Mouse (Mus musculus) liver, embryonic 14.5 days (tissue): ENCODE measurements at regions not wholly inside any gene's neighbourhood (a gene's known extent, or its start where the extent isn't known, plus 50 kb on each side); places are given as distances from the start of the nearest gene placed in this dataset.

Experiments used
- ATAC-seq: fragments of 200-750 bp; cut with Nextera tagmentation; 2 replicates; pipeline ENCODE4 v1.8.0; 2017; ENCODE audit warnings: moderate number of reproducible peaks, mild to moderate bottlenecking, moderate library complexity; ENCODE audit not compliant: insufficient read depth
- DNase-seq, 3 experiments: peaks; one replicate each; pipeline ENCODE4 v3.0.0-alpha.2; 2012 to 2013; ENCODE audit warnings: low read depth in 3 of 3, low spot score in 3 of 3
- H3K27ac ChIP-seq: fragments of 300-500 bp; sonication (generic); 2 replicates; pipeline ENCODE4 v1.5.1; 2014; ENCODE audit warnings: moderate library complexity, mild to moderate bottlenecking, control low read depth, inconsistent platforms
- H3K27me3 ChIP-seq: fragments of 300-500 bp; sonication (generic); 2 replicates; pipeline ENCODE4 v1.6.1; 2014; ENCODE audit warnings: mild to moderate bottlenecking, low read length, moderate library complexity; ENCODE audit not compliant: control insufficient read depth, insufficient read depth
- H3K36me3 ChIP-seq: fragments of 300-500 bp; sonication (generic); replicated peaks from 2 replicates; pipeline ENCODE4 v1.6.1; 2014; ENCODE audit warnings: low read depth; ENCODE audit not compliant: control insufficient read depth, insufficient read depth
- H3K4me1 ChIP-seq, 2 experiments: fragments of 200-500 bp in 1 of 2; fragments of 300-500 bp in 1 of 2; sonication (generic) in 1 of 2; replicated peaks; 2 replicates each; pipeline ENCODE4 v1.6.1; 2012 to 2014; ENCODE audit warnings: antibody characterized with exemption in 1 of 2, inconsistent platforms in 1 of 2, low read length in 1 of 2; ENCODE audit not compliant: control insufficient read depth in 2 of 2, insufficient read depth in 2 of 2
- H3K4me2 ChIP-seq: fragments of 300-500 bp; sonication (generic); 2 replicates; pipeline ENCODE4 v1.6.1; 2014; ENCODE audit warnings: low read depth, mild to moderate bottlenecking, control low read depth, moderate library complexity
- H3K4me3 ChIP-seq, 2 experiments: fragments of 200-500 bp in 1 of 2; fragments of 300-500 bp in 1 of 2; sonication (generic) in 1 of 2; 2 replicates each; pipeline ENCODE4 v1.5.1; 2012 to 2014; ENCODE audit warnings: low read depth in 2 of 2, low read length in 2 of 2, mild to moderate bottlenecking in 2 of 2, control low read depth in 1 of 2, inconsistent platforms in 1 of 2, moderate library complexity in 1 of 2; ENCODE audit not compliant: insufficient read depth in 1 of 2
- H3K9ac ChIP-seq: fragments of 300-500 bp; sonication (generic); replicated peaks from 2 replicates; pipeline ENCODE4 v1.6.1; 2014; ENCODE audit warnings: mild to moderate bottlenecking, control low read depth, moderate library complexity
- H3K9me3 ChIP-seq: fragments of 300-500 bp; sonication (generic); 2 replicates; pipeline ENCODE4 v1.6.1; 2016; ENCODE audit warnings: low read length, mixed read lengths; ENCODE audit not compliant: control insufficient read depth
- CTCF ChIP-seq: IDR thresholded peaks from 2 replicates; pipeline ENCODE4 v1.5.1; 2016; ENCODE audit warnings: antibody characterized with exemption, low read depth, control low read depth
- EP300 ChIP-seq: IDR thresholded peaks from 2 replicates; pipeline ENCODE4 v1.6.1; 2016; ENCODE audit warnings: antibody characterized with exemption, low read depth
- WGBS: fragments of 180-500 bp; shearing (Covaris S2); extraction: QIAGEN DNeasy Blood & Tissue Kit; methylation state at CpG from one replicate; pipeline ENCODE4 v1.1.7; 2014; ENCODE audit not compliant: insufficient replicate concordance; 5-methylcytosine and 5-hydroxymethylcytosine counted together

DNA sequence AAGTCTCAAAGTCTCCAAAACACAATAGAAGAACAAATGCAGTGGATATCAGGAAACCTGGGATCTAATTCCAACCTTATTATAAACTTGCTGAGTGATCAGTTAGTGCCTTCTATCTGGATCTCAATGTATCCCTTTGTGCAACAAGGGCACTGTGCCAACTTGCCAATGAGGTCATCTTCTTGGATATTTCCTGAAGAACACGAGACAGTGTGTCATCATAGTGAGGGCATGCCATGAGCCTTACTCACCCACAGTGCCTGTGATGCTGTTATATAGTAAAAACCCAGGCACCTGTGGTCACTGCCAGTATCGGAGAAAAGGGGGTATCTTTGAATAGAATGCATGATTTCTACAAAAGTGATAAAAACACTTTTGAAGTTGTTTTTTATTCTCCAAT, 60.2 kb upstream of the Cd34 start:
- no peaks in the 10 kb centered on the region for H3K27me3 ChIP-seq
- H3K9ac ChIP-seq, result no peak overlapping the region
- H3K9me3 ChIP-seq, result no peaks in the 10 kb centered on the region
- H3K4me3 ChIP-seq, result no peak overlapping the region
- H3K27ac ChIP-seq, result no peak overlapping the region
- no peak overlapping the region for H3K4me2 ChIP-seq
- H3K36me3 ChIP-seq, result no peaks in the 10 kb centered on the region
- 54% methylated on average over 2 of the region's 2 CpGs for WGBS
- DNase-seq, result no peak
- TF ChIP-seq EP300 (no peak), CTCF (no peak)
- ATAC-seq, result no peak
- peaks cover 0 to 3% of the 10 kb centered on the region in 2 experiments; a peak in 1 of 4 replicates for H3K4me1 ChIP-seq

DNA sequence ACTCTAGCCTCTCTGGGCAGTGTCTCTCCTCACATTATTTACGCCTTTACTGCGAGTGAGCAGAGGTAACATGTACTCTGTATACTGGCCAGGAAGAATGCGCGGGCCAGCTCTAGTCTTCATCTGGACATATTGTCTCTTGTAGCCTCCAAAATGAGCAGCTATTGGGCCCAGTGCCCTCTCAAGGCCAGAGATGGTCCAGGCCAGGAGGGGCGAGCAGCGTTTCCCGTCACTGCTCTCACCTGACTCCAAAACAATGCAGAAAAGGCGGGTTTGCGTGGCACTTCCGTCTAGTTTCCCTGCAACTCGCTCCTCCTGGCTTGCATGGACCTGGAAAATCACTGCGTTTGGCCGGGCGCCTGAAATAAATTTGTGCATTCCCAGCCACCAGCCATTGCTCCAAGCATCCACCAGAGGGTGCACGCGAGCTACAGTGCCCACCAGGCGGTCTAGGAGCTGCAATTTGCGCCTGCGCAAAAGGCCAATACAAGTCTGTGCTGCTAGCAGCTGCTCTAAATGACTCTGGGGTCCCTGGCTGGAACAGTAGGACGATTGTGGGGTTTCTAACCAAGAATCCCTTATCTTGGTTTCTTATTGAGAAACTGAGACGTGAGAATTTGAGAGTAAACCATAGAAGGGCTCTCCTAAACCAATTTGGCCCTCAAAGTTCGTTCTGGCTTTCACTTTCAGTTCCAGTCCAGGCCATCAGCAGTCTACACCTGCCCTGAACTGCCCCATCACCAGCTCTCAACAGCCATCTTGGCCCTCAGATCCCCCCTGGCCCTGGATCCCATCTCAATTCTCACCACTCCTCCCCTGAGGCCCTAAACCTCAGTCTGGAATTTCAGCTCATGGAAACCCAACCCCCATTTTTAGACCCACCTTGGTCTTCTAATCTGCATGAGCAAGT, 59.0 kb upstream of the Cd34 start:
- H3K4me3 ChIP-seq, result peak overlapping the region; percentile 22 to 30; a peak in 3 of 4 replicates
- peaks cover 0 to 3% of the 10 kb centered on the region in 2 experiments; a peak in 1 of 4 replicates for H3K4me1 ChIP-seq
- DNase-seq, result peak; percentile 60 to 70 (median 65)
- no peak overlapping the region for H3K9ac ChIP-seq
- H3K36me3 ChIP-seq, result no peaks in the 10 kb centered on the region
- 13% methylated on average over 22 of the region's 22 CpGs for WGBS
- H3K4me2 ChIP-seq, result peak overlapping the region; percentile 56
- no peaks in the 10 kb centered on the region for H3K27me3 ChIP-seq
- ATAC-seq, result peak; percentile 85
- no peak overlapping the region for H3K27ac ChIP-seq
- no peaks in the 10 kb centered on the region for H3K9me3 ChIP-seq
- no peak for TF ChIP-seq EP300
- peak; percentile 98 for TF ChIP-seq CTCF

DNA sequence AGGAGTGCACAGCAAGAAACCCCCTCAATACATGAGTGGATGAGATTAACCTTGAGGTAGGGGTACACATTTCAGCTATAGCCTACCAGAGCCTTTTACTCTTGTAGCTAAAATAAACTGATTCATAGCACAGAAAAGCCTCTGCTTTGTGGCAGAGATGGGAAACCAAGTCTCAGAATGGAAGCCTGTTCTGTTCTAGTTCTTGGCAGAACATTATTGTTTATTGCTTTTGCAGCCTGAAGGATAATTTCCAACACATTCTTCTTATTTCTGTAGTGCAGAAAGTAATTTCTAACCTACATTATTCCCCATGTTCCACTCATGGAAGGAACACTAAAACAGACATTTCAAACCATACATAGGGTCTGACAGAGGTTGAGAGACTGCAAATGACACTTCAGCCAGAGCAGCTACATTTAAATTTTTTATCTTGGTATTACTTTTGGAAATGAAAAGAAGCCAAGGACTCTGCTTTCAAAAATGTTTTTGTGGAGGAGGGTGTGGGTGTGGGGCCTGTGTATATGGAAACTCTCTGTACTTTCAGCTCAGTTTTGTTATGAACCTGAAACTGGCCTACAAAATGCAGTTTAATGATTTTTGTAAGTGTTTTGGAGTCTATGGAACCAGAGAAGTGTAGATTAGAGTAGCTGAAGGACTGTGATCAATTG, 56.9 kb upstream of the Cd34 start:
- DNase-seq (no peak), ATAC-seq (no peak)
- no peak overlapping the region for H3K9ac ChIP-seq
- TF ChIP-seq CTCF (no peak), EP300 (no peak)
- H3K27me3 ChIP-seq, result no peaks in the 10 kb centered on the region
- H3K36me3 ChIP-seq, result no peaks in the 10 kb centered on the region
- H3K4me3 ChIP-seq, result no peak overlapping the region
- no peak overlapping the region for H3K4me2 ChIP-seq
- no peak overlapping the region for H3K27ac ChIP-seq
- H3K9me3 ChIP-seq, result no peaks in the 10 kb centered on the region
- peaks cover 0 to 3% of the 10 kb centered on the region in 2 experiments; a peak in 1 of 4 replicates for H3K4me1 ChIP-seq

DNA sequence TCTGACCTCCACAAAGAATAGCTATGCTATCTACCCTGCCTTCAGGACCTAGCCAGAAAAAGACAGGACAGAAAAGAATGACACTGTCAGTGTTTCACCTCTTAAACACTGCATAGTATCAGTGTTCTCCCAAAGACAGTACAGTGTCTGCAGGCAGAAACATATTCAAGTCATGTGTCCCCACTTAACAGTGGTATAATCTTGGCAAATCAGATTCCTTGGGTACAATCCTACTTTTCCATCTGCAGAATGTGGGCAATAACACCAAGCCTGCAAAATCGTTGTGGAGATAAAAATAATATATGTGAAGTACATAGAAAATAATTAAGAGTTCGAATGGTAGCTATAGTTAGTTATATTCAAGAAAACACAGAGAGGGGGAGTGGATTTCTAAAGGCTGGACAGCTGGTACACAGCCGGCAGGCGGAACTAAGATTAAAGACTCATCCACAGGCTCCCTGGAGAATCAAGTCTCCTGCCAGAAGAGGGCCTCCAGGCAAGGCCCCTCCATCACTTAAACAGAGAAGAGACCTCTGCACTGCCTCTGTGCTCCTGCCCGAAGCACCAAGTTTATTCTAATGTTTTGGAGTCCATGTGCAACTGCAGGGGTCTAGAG, 53.4 kb upstream of the Cd34 start:
- H3K9me3 ChIP-seq, result no peaks in the 10 kb centered on the region

DNA sequence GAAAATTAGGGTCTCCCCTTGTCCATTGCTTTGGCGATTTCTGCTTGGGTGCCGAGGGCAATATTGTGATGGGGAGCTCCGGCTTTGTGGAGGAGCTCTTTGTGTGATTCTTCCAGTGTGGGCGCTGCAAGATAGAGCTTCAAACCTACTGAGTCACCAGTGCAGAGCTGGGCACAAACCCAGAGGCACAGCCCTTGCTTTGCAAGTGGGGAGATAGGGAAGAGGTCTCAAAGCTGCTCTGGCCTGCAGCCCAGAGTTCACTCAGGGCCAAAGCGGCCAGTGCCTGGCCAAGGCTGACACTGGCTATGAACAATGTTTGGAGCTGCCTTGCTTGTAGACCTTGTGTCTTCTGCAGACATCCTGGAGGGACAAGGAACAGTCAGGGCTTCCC, 52.9 kb upstream of the Cd34 start:
- Histone ChIP-seq H3K4me2 (no peak overlapping the region), H3K9me3 (no peaks in the 10 kb centered on the region), H3K9ac (no peak overlapping the region), H3K4me1 (no peaks in the 10 kb centered on the region), H3K27ac (no peak overlapping the region), H3K36me3 (no peaks in the 10 kb centered on the region), H3K27me3 (no peaks in the 10 kb centered on the region), H3K4me3 (no peak overlapping the region)
- DNase-seq (no peak), ATAC-seq (no peak)
- WGBS, result 73% methylated on average over 5 of the region's 5 CpGs
- no peak for TF ChIP-seq EP300
- TF ChIP-seq CTCF, result no peak

More for the DNA sequence above, 53.4 kb upstream of the Cd34 start:
- Histone ChIP-seq H3K4me3 (no peak overlapping the region), H3K36me3 (no peaks in the 10 kb centered on the region), H3K4me2 (no peak overlapping the region), H3K4me1 (no peaks in the 10 kb centered on the region), H3K27ac (no peak overlapping the region), H3K27me3 (no peaks in the 10 kb centered on the region), H3K9ac (no peak overlapping the region)
- ATAC-seq (no peak), DNase-seq (no peak)
- WGBS, result 51% methylated on average over 5 of the region's 5 CpGs
- TF ChIP-seq EP300 (no peak), CTCF (no peak)
